Mouse (Mus musculus) neural tube, embryonic 14.5 days (tissue): ENCODE data around the gene Mtcp1. TPM values are rescaled to one million over a fixed set of nuclear protein-coding genes. Genes with fewer than 3 reads are reported as not detected.

Source experiments
- ATAC-seq: fragments of 200-750 bp; cut with Nextera tagmentation; 2 replicates; pipeline ENCODE4 v1.8.0; 2017; ENCODE audit warnings: low read depth, mild to moderate bottlenecking, moderate TSS enrichment, moderate library complexity
- H3K27ac ChIP-seq: fragments of 300-500 bp; sonication (generic); 2 replicates; pipeline ENCODE4 v1.5.1; 2014; ENCODE audit warnings: low read depth, mild to moderate bottlenecking, control low read depth, low read length, moderate library complexity, mixed read lengths
- H3K27me3 ChIP-seq: fragments of 300-500 bp; sonication (generic); 2 replicates; pipeline ENCODE4 v1.6.1; 2014; ENCODE audit warnings: low read length; ENCODE audit not compliant: control insufficient read depth, insufficient read depth
- H3K36me3 ChIP-seq: fragments of 300-500 bp; sonication (generic); 2 replicates; pipeline ENCODE4 v1.6.1; 2014; ENCODE audit warnings: low read length, mixed read lengths; ENCODE audit not compliant: control insufficient read depth, insufficient read depth
- H3K4me1 ChIP-seq: fragments of 300-500 bp; sonication (generic); 2 replicates; pipeline ENCODE4 v1.6.1; 2014; ENCODE audit warnings: low read length; ENCODE audit not compliant: control insufficient read depth, insufficient read depth
- H3K4me2 ChIP-seq: fragments of 300-500 bp; sonication (generic); 2 replicates; pipeline ENCODE4 v1.6.1; 2014; ENCODE audit warnings: mild to moderate bottlenecking, low read depth, low read length, control low read depth
- H3K4me3 ChIP-seq: fragments of 300-500 bp; sonication (generic); 2 replicates; pipeline ENCODE4 v1.5.1; 2014; ENCODE audit warnings: low read depth, low read length, control low read depth, mixed read lengths
- H3K9ac ChIP-seq: fragments of 300-500 bp; sonication (generic); replicated peaks from 2 replicates; pipeline ENCODE4 v1.6.1; 2014; ENCODE audit warnings: low read depth, mild to moderate bottlenecking, control low read depth, low read length, mixed read lengths
- H3K9me3 ChIP-seq: fragments of 300-500 bp; sonication (generic); 2 replicates; pipeline ENCODE4 v1.6.1; 2016; ENCODE audit warnings: low read length; ENCODE audit not compliant: control insufficient read depth
- WGBS: fragments of 180-500 bp; shearing (Covaris S2); extraction: QIAGEN DNeasy Blood & Tissue Kit; methylation state at CpG from one replicate; pipeline ENCODE4 v1.1.7; 2014; 5-methylcytosine and 5-hydroxymethylcytosine counted together
- polyA plus RNA-seq: library from polyadenylated mRNA; unstranded; fragments of >200 nt; fragmentation: Nextera tagmentation; extraction: Ambion mirVana; gene quantifications from 2 replicates; pipeline ENCODE4 v1.2.1, GENCODE M21; 2014

The Mtcp1 gene
- polyA plus RNA-seq, 1 experiment from 2014 or later, result 10.3 TPM

DNA sequence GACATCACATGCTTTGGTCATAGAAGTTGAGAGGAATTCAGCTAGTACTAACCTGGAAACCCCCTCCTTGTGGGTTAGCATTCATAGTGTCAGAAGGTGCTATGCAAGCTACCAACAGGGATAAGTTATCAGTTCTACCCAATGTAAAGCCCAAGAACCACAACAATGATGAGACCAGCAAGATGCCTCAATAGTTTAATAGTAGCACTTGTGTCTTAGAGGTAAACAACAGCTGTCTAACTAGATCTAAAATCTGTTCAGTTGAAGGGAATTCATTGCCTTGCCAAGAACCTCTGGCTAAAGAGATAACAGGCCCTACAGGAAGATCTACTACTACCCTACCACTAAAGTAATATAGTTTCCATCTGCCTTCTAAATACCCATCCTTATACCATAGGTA is 39.6 kb downstream of the Mtcp1 start:
- H3K27me3 ChIP-seq, result no peaks in the 10 kb centered on the region
- H3K9me3 ChIP-seq, result no peaks in the 10 kb centered on the region
- no peaks in the 10 kb centered on the region for H3K36me3 ChIP-seq
- H3K4me1 ChIP-seq, result no peaks in the 10 kb centered on the region
- H3K27ac ChIP-seq, result no peak overlapping the region
- no peak overlapping the region for H3K4me3 ChIP-seq
- no peak overlapping the region for H3K9ac ChIP-seq
- ATAC-seq, result no peak
- no peak overlapping the region for H3K4me2 ChIP-seq

DNA sequence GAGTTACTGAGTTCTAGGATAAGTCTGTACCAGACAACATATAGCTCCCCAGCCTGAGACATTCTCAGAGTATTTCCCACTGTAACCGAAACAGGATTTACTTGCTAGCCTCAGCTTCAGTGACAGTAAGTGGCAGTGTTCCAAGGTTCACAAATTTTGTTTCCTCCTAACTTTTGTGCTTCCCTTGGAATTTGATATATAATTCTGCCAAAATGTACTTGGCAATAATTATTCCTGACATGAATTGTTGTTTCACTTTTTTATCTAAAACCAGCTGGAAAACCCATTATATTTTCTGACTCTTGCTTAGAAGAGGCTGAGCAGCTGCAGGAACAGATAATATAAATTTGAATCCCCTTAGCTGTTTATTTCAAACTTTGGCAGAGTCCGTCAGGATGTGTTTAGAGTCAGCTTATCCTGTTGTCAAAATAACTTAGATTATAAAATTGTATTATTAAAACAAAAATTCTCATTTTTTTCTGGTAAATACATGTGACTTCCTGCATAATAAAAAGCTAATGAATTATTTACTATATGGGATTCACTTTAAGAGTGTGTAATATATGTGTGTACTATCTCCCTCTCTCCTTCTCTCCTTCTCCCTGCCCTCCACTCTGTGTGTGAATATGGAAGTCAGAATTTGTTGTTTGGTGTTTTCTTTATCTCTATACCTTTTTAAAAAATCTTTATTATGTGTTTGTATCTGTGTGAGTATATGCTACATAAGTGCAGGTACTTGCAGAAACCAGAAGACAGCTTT is 43.5 kb downstream of the Mtcp1 start:
- Histone ChIP-seq H3K9ac (no peak overlapping the region), H3K9me3 (no peaks in the 10 kb centered on the region), H3K27ac (no peak overlapping the region), H3K36me3 (no peaks in the 10 kb centered on the region), H3K4me2 (no peak overlapping the region), H3K4me3 (no peak overlapping the region), H3K4me1 (no peaks in the 10 kb centered on the region), H3K27me3 (no peaks in the 10 kb centered on the region)
- WGBS, result 81% methylated on average over 2 of the region's 2 CpGs
- ATAC-seq, result no peak

DNA sequence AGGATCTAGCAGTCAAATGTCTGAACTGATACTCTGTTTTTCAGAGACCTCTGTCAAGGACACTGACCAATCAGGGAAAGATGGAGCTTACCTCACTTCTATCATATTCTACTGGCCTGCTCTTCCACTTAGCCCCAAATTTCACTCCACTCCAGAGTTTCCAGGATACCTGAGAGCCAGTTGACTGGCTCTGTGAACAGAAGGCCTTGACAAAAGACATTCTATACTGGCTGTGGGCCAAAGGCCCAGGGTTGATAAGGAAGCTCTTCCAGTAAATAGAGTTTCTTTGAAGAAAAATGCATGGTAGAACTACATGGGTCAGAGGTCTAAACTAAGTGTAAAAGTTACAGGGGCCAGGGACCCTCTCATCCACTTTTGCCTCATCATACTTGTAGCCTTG is 46.2 kb downstream of the Mtcp1 start:
- no peak overlapping the region for H3K4me2 ChIP-seq
- no peak overlapping the region for H3K4me3 ChIP-seq
- H3K9me3 ChIP-seq, result no peaks in the 10 kb centered on the region
- no peaks in the 10 kb centered on the region for H3K27me3 ChIP-seq
- no peak overlapping the region for H3K9ac ChIP-seq
- H3K27ac ChIP-seq, result no peak overlapping the region
- no peak for ATAC-seq
- H3K4me1 ChIP-seq, result no peaks in the 10 kb centered on the region
- no peaks in the 10 kb centered on the region for H3K36me3 ChIP-seq

Other genes with a start within 250 kb of the Mtcp1 start
- 27.3 and 36.0 TPM in 2 replicates for gene Fundc2, start 34.2 kb downstream of the Mtcp1 start, polyA plus RNA-seq
- gene F8, start 34.0 kb downstream of the Mtcp1 start, polyA plus RNA-seq, result 1.4 and 3.6 TPM in 2 replicates
- gene Cmc4, start within 50 bp of the Mtcp1 start, polyA plus RNA-seq, result 22.2 and 28.1 TPM in 2 replicates
- gene Brcc3, start within 50 bp of the Mtcp1 start, polyA plus RNA-seq, result 41.3 and 47.9 TPM in 2 replicates
- 377 and 380 TPM in 2 replicates for gene Vbp1, start 97.7 kb upstream of the Mtcp1 start, polyA plus RNA-seq
- 24.2 and 24.6 TPM in 2 replicates for gene Rab39b, start 161.6 kb upstream of the Mtcp1 start, polyA plus RNA-seq